Mouse (Mus musculus): ENCODE measurements around the gene Iqcc. TPM values are rescaled to one million over a fixed set of nuclear protein-coding genes. Genes with fewer than 3 reads are reported as not detected.
A peak's percentile ranks its signal among the peaks of the same experiment; 100 is the strongest.

Iqcc gene
- total and polyA plus RNA-seq, 2 experiments from 2014 or later: 7.9 to 17.2 TPM

DNA sequence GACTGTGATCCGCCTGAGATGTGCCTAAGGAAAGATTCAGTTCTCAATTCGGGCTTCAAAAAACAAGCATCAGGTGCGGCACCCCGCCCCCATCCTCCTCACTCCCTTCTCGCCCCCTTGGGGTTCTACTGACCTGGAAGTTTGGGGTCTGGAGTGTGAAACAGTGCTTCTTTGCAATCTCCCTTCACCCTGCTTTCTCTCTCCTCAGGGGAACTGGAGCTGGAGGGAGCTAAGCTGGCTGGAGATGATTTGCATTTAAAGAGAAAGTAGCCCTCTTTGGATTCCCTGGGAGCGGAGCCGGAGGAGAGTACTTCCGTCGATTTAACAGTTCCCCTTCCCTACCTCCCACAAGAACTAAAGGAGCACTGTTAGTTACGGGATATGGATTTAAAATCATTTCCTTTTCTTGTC lies 4.8 kb upstream of the Iqcc start, which contains the start of gene Ccdc28b:
TSS of gene Ccdc28b (minus strand) at position 267 of the 411 bp plus-strand sequence.
- ATAC-seq (ENCODE audit: low FRiP score): peak; percentile 42
- 0% methylated on average over 10 of the region's 10 CpGs for WGBS
- Histone ChIP-seq H3K27me3 (ENCODE audit: insufficient read depth, low read length) (no peaks in the 10 kb centered on the region), H3K4me3 (ENCODE audit: low read depth, low read length) (peak within 1 kb of the TSS; percentile 59), H3K4me2 (ENCODE audit: low read depth, low read length, poor library complexity, severe bottlenecking) (peak within 1 kb of the TSS; percentile 89), H3K27ac (ENCODE audit: low read depth, low read length) (peak within 1 kb of the TSS; percentile 96), H3K36me3 (ENCODE audit: insufficient read depth, low read length) (peaks cover 22% of the 10 kb centered on the region), H3K9ac (replicated peaks; ENCODE audit: low read length, poor library complexity, severe bottlenecking) (peak within 1 kb of the TSS; percentile 81), H3K4me1 (ENCODE audit: insufficient read depth, low read length) (peaks cover 26% of the 10 kb centered on the region), H3K9me3 (ENCODE audit: low read length) (no peaks in the 10 kb centered on the region)
- TF ChIP-seq CTCF (IDR thresholded peaks at IDR 0.05): no peak
- DNase-seq (ENCODE audit: low spot score): peak; percentile 77

DNA sequence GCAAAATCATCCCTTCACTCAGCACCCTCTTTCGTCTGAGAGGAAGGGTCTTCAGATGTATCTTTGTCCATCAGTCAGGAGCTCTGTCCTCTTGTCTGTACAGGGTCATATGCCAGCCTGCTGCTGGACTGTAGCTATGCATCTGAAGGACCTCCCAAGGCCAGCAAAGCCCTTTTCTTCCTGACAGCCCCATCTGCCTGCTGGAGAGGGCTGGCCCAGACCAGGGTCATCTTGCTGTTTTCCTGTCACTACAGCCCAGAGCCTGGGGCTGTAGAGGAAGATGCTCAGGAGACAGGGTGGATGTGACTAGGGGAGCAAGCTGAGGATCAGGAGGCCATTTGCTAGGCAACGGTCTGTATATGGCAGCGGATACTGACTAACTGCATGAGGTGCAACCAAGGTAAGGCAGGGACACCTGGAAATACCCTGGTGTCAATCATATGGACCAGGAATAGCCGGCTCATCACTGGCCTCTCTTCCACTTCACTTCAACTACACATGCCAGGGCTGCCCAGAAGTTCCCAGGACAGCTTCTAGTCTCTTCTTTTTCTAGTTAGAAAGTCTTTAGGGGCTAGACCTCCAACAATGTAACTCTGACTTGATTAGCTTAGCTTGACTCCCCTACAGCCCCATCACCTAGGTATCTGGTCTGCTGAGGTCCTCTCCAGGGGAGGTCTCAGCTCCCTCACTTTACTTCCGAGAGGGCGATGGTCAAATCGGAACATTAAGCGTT lies 4.1 kb upstream of the Iqcc start:
- Histone ChIP-seq H3K9me3 (ENCODE audit: low read length) (no peaks in the 10 kb centered on the region), H3K27ac (ENCODE audit: low read depth, low read length) (peak overlapping the region; percentile 96), H3K4me3 (ENCODE audit: low read depth, low read length) (peak overlapping the region; percentile 59), H3K36me3 (ENCODE audit: insufficient read depth, low read length) (peaks cover 15% of the 10 kb centered on the region), H3K9ac (replicated peaks; ENCODE audit: low read length, poor library complexity, severe bottlenecking) (peak overlapping the region; percentile 81), H3K4me1 (ENCODE audit: insufficient read depth, low read length) (peaks cover 29% of the 10 kb centered on the region), H3K27me3 (ENCODE audit: insufficient read depth, low read length) (no peaks in the 10 kb centered on the region), H3K4me2 (ENCODE audit: low read depth, low read length, poor library complexity, severe bottlenecking) (peak overlapping the region; percentile 89)
- 14% methylated on average over 8 of the region's 8 CpGs for WGBS
- DNase-seq (ENCODE audit: low spot score) (no peak), ATAC-seq (ENCODE audit: low FRiP score) (no peak)
- TF ChIP-seq CTCF (IDR thresholded peaks at IDR 0.05): no peak

DNA sequence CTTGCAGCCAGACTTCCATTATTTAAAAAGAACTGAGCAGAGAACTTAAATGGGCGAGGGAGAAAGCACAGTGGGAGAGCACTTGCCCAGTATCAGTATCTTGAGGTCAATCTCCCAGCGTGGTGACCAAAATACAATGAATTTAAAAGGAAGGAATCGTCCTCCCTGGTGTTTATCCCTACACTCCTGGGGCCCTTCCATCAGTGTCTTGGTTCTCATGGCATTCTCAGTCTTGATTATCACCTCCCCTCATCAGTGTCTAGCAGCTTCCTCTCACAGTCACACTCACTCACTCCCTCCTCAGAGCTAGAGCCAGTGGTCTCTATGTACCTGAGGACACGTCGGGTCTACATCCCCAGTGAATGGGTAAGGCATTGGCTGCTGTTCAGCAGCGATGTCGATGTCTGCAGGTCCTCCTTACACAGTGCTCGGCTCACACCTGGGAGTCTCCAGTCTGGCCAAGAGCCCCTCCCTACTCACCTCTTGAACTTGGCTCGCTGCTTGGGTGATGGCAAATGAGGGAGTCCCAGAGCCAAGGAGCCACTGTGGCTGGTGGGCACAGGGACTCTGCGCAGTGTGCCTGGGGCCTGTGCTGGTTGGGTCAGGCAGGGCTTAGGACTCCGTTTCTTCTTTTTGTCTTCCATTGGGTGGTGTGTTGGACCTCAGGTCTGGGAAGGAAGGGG lies 3.4 kb upstream of the Iqcc start:
- ATAC-seq (ENCODE audit: low FRiP score) (no peak), DNase-seq (ENCODE audit: low spot score) (no peak)
- Histone ChIP-seq H3K27ac (ENCODE audit: low read depth, low read length) (peak overlapping the region; percentile 96), H3K4me1 (ENCODE audit: insufficient read depth, low read length) (peaks cover 31% of the 10 kb centered on the region), H3K9me3 (ENCODE audit: low read length) (no peaks in the 10 kb centered on the region), H3K9ac (replicated peaks; ENCODE audit: low read length, poor library complexity, severe bottlenecking) (peak overlapping the region; percentile 81), H3K27me3 (ENCODE audit: insufficient read depth, low read length) (no peaks in the 10 kb centered on the region), H3K4me2 (ENCODE audit: low read depth, low read length, poor library complexity, severe bottlenecking) (peak overlapping the region; percentile 89), H3K36me3 (ENCODE audit: insufficient read depth, low read length) (peaks cover 11% of the 10 kb centered on the region), H3K4me3 (ENCODE audit: low read depth, low read length) (peak overlapping the region; percentile 59)
- WGBS: 79% methylated on average over 11 of the region's 11 CpGs
- TF ChIP-seq CTCF (IDR thresholded peaks at IDR 0.05): no peak

DNA sequence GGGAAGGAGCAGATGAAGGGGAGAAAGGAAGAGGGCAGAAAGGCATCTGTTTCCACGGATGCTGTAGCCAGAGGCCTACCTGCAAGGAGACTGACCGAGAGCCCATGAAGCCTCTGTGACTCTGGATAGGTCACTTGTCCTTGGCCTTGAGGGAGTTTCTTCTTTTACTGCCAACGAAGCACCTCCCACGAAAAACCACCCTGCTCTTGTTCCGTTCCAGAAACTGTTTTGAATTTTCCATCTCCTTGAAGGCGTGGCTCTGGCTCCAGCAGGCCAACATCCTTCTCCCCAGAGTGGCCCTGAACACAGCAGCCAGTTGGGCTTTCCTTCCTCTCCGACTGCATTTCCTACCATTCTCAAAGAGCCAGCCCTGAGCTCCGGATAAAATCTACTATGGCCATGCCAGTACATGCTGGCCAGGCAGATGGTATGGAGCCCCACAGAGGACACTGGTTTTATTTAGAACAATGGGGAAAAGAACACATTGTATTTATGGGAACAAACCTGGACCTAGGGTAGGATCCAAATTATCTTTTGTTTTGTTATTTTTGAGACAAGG lies 2.5 kb upstream of the Iqcc start:
- Histone ChIP-seq H3K9me3 (ENCODE audit: low read length) (no peaks in the 10 kb centered on the region), H3K4me1 (ENCODE audit: insufficient read depth, low read length) (peaks cover 31% of the 10 kb centered on the region), H3K4me2 (ENCODE audit: low read depth, low read length, poor library complexity, severe bottlenecking) (peak overlapping the region; percentile 89; the same call in 1 of the 2 replicates), H3K27ac (ENCODE audit: low read depth, low read length) (no peak overlapping the region), H3K9ac (replicated peaks; ENCODE audit: low read length, poor library complexity, severe bottlenecking) (no peak overlapping the region), H3K27me3 (ENCODE audit: insufficient read depth, low read length) (no peaks in the 10 kb centered on the region), H3K4me3 (ENCODE audit: low read depth, low read length) (no peak overlapping the region), H3K36me3 (ENCODE audit: insufficient read depth, low read length) (peaks cover 4% of the 10 kb centered on the region)
- ATAC-seq (ENCODE audit: low FRiP score) (no peak), DNase-seq (ENCODE audit: low spot score) (no peak)
- 82% methylated on average over 8 of the region's 8 CpGs for WGBS
- TF ChIP-seq CTCF (IDR thresholded peaks at IDR 0.05): no peak

DNA sequence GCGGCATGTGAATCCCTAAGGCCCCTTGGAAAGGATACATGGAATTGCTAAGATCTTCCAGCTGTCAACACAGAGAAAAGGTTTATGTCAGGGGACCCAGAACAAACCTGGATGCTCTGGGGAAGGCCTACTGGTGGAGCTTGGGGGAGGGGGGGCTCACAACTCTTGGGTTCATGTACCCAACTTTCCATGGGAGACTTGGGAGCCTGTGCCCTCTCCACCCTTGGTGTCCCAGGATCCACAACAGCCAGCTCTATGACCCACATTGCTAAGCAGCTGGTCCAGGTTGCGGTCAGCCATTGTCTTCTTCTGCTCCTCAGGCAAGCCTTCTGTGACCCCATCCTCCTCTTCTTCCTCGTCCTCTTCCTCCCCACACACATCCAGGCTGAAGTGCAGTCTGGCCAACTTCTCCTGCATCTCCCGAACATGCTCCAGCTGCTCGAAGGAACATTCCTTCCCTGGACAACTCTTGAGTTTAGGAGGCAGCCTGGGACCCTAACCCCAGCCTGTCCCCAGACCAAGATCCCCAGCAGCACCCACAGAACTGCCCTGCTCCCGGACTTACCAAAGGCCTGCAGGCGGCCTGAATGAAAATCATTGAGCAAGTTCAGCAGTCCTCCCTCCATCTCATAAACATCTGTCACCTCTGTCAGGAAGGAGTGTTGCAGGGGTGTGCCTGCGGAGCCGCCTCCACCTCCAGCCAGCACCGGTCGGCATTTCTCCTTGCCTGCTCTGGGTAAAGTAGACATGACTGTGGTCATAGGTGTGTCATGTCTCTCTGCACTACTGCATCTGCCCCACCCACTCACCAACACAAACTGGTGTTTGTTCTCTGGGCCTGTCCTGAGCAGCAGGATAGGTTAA lies 1.8 kb upstream of the Iqcc start:
- no peak for TF ChIP-seq CTCF (IDR thresholded peaks at IDR 0.05)
- ATAC-seq (ENCODE audit: low FRiP score): no peak
- Histone ChIP-seq H3K9ac (replicated peaks; ENCODE audit: low read length, poor library complexity, severe bottlenecking) (no peak overlapping the region), H3K4me1 (ENCODE audit: insufficient read depth, low read length) (peaks cover 31% of the 10 kb centered on the region), H3K4me3 (ENCODE audit: low read depth, low read length) (no peak overlapping the region), H3K4me2 (ENCODE audit: low read depth, low read length, poor library complexity, severe bottlenecking) (no peak overlapping the region), H3K27ac (ENCODE audit: low read depth, low read length) (no peak overlapping the region), H3K9me3 (ENCODE audit: low read length) (no peaks in the 10 kb centered on the region), H3K36me3 (ENCODE audit: insufficient read depth, low read length) (peaks cover 3% of the 10 kb centered on the region; the same call in 1 of the 2 replicates), H3K27me3 (ENCODE audit: insufficient read depth, low read length) (no peaks in the 10 kb centered on the region)
- no peak for DNase-seq (ENCODE audit: low spot score)
- 89% methylated on average over 11 of the region's 11 CpGs for WGBS

Data from midbrain, postnatal 0 days (tissue).